Mouse (Mus musculus) gastrocnemius, postnatal 36 days (tissue): Measurements from ENCODE around the gene Pgghg. TPM values are rescaled to one million over a fixed set of nuclear protein-coding genes. Genes with fewer than 3 reads are reported as not detected.
A peak's percentile ranks its signal among the peaks of the same experiment; 100 is the strongest.

ENCODE experiments used
- DNase-seq, 2 experiments: peaks; one replicate each; pipeline ENCODE4 v3.0.0; 2022
- intact Hi-C: fragments of 180-260 bp; cut with DNase I; formaldehyde crosslinking; loops from one replicate; pipeline ENCODE4 v1.15.1; 2025
- long read RNA-seq, 2 experiments: library from polyadenylated mRNA; stranded (forward); transcript quantifications; one replicate each; pipeline ENCODE4 v2.0.0; 2021
- total RNA-seq, 2 experiments: library from RNA; stranded (reverse); gene quantifications; 2 replicates each; pipeline ENCODE4 v1.2.3; 2021

Gene Pgghg
- 1 to 10 TPM; 3.6 to 4.6 TPM for total RNA-seq
- long read RNA-seq, experiment 1, partial matches to known transcripts: 1 of 7 reads
- long read RNA-seq, experiment 1, other reads (novel, unspliced or antisense): 6 of 7 reads
- long read RNA-seq, experiment 2, partial matches to known transcripts: 0 of 7 reads
- long read RNA-seq, experiment 2, other reads (novel, unspliced or antisense): 7 of 7 reads

DNA sequence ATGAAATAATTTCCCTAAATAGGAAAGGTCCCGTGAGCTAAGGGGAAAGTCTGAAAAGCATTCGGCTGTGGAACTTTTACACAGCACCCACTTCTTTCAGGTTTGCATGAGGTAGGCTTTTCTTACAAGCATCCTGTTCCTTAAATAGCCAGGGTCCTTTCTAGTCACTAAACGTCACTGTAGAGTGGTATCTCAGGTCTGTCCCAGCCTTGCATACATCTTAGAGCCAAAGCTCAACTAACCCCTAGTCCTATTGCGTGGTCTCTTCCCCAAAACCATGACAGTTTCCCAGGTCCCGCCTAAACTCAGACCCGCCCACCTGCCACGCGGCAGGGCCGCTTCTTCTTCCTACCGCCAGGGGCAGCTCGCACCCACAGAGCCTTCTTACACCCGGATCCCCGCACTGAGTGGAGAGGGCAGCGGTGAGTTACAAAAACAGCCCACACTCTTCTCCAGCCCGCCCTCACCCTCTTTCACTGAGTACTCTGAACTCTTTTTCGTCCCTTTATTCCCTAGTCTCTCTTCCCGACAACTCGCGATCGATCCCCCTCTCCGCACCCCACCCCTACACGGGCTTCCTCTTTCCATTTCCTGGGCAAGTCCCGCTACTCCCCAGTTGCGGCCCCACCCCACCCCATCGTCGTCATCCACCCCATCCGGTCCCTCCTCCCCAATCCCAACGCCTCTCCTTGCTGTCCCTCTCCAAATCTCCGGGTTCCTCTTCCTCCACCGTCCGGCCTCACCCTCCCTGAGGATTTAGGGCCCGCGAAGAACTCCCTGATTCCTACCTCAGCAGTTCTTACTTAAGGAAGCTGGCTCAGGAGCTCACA is at the start of gene Pgghg:
Pgghg (plus strand) TSS at position 170 of the 830 bp plus-strand sequence.
- peak; percentile 80 to 89 for DNase-seq
- intact Hi-C loops: no loop called here

DNA sequence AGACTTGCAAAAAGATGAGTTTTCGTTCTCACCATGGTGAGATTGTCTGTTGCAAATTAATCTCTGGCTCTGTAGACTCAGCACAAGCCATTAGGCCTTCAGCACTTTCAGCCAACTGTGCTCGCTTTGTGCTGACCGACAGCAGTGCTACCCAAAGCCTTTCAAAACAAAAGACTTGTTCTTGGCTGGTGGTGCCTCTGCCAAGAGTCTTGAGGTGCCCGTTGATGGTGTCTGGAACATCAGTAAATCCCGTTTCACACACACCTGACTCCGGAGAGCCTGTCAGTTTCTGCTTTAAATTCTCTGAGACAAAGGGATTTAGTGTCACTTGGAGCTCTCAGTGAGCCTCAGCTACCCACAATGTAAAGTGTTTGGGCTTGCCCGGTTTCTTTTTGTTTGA is 47.2 kb upstream of the Pgghg start:
- no peak for DNase-seq
- intact Hi-C loops: no loop called here

DNA sequence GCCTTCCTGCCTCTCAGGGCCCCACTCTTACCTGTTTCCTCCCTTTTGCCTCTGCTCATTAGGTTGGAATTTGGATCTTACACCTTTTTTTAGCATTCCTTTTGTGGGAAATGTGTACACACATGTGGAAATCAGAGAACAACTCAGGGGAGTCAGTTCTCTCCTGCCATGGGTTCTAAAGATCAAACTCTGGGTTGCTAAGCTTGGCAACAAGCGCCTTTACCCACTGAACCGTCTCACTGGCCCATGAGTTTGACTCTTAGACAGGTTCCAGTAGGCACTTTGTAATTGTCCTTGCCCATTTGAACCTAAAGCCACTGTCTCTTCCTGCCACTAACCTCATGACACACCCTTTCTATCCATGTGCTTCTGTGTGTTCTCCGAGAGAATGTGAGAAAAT is 46.6 kb upstream of the Pgghg start:
- intact Hi-C loops: no loop called here
- DNase-seq: no peak

DNA sequence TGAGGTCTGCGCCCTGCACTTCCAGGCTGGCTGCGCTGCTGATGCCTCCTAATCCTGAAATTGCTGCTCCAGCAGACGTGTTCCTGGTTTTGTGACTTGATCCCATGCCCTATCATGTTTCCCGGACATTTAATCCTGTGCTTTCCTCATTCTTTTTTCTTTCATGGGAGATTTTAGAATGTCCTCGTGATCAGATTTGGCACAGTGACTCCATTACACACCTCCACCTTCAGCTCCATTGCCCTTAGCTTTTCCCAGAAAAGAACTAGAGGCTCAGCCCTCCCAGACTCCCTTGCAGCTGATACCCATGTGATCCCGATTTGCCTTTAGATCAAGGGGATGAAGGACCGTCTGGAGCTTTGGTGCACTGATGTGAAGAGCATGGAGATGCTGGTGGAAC is 43.3 kb upstream of the Pgghg start:
- intact Hi-C loops: no loop called here
- no peak for DNase-seq

DNA sequence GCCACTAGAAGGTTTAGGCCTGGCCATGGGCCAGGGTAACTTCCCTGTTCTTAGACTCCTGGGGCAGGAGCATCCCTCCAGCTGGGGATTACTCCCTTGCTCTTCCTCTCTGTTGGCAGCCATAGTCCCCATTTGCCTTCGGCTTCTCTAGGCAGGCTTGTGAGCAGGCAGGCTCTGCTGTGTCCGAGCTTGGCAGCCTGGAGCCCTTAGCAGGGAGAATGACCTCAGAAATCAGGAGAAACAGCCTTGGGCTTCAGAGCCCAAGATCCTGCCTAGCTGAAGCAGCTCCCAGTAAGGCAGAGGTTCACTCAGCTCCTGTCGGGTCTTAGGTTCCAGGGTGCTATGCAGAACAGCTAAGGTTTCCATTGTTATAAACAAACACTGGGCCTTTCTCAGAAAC is 42.1 kb upstream of the Pgghg start:
- intact Hi-C loops: no loop called here
- no peak for DNase-seq

DNA sequence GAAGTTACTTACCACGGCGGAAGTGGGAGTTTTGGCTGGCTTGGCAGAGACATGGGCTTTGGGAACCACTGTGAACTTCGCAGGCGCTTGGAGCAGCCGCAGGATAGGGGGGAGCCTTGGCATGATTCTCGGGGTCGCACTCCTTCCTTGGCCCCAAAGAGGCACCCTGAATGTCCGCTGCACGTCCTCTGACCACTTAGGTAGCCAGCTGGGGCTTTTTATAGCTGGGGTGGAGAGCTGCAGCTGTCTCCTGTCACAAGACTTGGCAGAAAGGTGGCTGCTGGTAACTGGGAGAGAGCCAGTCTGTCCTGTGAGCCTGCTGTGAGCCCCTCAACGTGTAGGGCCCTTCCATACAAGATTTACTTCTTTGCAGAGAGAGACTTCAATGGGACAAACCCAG is 41.0 kb upstream of the Pgghg start, which contains the start of gene Cox8b:
Cox8b (minus strand) TSS at position 227 of the 400 bp plus-strand sequence.
- intact Hi-C loops: no loop called here
- DNase-seq: peak; percentile 43 to 63

DNA sequence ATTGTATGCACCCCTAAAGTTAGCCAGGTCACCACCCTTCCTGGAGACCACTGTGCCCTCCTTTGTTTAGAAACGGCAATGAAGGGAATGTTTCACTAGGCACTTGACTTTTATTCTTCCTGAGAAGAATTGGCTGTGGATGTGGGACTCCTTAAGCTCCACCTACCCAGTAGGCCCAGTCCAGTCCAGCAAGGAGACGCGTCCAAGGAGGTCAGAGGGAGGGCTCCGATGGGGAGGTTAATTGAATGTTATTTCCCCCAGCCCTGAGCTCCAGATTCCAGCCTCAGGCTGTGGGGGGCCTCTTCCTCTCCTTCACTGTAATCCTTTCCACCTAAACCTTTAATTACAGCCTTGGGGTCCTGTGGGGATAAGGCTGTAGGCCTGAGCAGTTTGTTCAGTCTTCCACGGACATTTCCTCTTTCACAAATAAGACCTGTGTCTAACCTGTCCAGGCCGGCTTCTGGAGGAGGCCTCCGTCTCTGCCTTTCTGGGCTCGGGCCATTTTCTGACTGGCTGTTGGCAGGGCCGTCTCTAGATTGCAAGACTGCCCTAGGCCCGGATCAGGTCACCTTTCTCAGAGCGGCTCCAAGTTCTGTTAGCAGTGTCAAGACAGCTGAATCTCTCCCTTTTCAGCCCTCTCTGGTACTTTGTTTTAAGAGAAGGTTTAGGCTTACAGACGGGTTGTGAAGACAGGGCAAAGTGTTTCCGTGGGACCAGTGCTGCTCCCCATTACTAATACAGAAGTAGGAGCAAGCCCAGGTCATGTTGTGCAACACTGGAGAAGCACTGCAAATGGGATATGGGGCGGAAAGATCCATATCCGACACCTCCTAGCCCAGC is 38.9 kb upstream of the Pgghg start:
- DNase-seq: peak; percentile 50 to 63

DNA sequence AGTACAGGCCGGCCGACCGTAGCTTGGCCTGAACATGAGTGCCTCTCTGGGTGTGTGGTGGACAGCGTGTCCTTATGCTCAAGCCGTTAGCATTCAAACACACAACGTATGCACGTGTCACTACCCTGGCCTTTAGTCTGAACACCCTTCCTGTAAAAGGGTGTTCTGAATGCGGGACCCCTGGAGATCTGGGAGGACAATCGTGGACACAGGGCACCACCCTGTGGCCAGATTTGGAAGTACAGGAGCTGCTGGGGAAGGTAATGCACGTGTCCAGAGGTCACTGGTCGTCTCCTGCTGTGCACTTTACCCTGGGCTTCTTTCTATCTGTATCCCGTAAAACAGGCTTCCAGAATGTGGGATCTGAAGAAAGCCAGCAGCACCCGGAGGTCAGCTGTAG is 38.0 kb upstream of the Pgghg start:
- DNase-seq: peak; percentile 69 to 79
- intact Hi-C loops: loop anchor here (1.0 to 2.0 kb wide), 2 partner anchors 48 to 58 kb away; partner anchors contain the start of gene Scgb1c1

More for the DNA sequence above, 38.9 kb upstream of the Pgghg start:
- intact Hi-C loops: loop anchor here (2.0 kb wide), 1 partner anchor 47 kb away; no protein-coding TSS in a partner anchor

DNA sequence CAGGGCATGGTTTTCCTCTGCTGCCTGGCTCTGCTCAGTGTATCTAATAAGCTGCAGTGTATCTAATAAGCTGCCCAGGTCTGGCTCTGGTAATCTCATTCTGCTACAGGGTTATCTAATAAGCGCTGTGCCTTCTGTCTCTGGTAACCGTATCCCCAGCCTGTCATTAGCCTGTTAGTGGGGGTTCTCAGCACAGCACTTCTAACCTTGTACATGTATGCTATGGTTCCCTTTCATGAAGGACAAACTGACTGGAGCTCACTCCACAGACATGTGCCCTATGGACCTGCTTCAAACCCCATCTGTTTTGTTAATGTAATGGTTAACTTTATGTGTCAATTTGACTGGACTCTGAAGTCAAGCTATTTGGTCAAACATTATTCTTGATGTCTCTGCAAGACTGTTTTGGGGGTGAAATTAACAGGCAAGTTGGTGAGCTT is 35.5 kb upstream of the Pgghg start:
- intact Hi-C loops: loop anchor here (5.0 kb wide), 2 partner anchors 102 to 162 kb away; no protein-coding TSS in a partner anchor
- no peak for DNase-seq

DNA sequence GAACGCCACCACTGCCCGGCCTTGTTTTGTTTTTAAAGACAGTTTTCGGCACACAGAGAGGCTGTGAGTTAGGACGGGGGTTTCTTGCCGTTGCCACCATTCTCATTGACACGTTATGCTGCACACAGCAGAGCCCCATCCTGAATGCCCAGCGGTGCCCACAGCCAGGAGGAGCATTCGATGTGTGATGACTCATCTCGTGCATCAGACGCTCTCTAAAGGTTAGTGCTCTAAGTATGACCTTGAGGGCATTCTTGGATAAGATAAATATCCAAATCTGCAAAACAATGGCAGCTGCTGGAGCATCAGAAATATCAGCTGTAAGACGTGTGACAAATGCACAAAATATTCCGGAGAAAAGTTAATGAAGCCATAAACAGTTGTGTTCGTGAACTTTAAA is 34.1 kb upstream of the Pgghg start:
- intact Hi-C loops: loop anchor here (5.0 kb wide), 2 partner anchors 100 to 160 kb away; no protein-coding TSS in a partner anchor
- no peak for DNase-seq

DNA sequence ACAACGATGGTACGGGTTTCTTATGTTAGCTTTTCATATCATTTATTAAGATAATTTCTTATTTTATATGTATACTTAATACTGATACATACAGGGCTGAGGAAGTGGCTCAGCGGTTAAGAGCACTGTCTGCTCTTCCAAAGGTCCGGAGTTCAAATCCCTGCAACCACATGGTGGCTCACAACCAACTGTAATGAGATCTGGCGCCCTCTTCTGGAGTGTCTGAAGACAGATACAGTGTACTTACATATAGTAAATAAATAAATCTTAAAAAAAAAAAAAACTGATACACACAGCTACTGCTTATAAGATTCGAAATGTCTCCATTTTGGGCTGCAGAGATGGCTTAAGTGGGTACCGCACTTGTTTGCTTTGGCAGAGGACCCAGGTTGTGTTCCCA is 33.5 kb upstream of the Pgghg start:
- intact Hi-C loops: loop anchor here (2.0 to 5.0 kb wide), 3 partner anchors 100 to 160 kb away; no protein-coding TSS in a partner anchor
- no peak for DNase-seq

DNA sequence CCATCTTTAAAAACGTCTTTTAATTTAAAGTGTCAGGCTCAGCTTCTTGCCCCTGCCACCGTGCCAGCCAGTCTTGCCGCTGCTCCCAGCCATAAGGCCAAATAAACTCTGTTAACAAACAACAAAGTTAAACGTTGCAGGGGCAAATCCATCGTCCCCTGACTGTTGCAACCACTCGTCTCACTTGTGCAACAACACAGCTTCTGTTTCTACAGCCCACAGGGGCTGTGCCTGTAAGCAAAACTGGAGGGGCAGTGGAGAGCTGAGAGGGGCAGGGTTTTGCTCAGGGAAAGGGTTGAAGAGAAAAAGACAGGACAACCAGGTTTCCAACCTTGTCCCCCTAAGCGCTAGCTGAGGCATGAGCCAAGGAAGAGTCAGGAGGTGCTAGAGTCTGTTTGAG is 33.0 kb upstream of the Pgghg start:
- no peak for DNase-seq
- intact Hi-C loops: loop anchor here (2.0 to 5.0 kb wide), 3 partner anchors 99 to 159 kb away; no protein-coding TSS in a partner anchor

DNA sequence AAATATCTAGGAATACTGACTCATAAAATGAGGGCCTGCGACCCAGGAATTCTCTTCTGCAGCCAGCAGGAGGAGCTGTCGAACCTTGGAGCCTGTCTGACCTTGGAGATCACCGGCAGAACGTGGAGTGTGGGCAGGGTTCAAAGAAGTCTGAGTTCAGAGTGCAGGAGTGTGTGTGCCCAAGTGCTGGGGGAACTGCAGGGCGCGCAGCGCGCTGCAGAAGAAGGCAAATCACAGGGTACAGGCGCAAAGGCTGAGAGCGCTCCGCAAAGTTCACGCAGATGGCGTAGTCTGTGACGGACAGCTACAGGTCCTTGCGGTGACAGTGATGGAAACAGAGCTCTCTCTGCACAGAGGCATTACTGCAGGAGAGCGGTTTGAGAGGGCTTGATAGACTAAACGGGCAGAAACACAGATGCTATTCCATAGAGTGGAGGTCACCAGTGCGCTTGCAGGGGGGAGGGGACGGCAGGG is 32.5 kb upstream of the Pgghg start:
- intact Hi-C loops: loop anchor here (2.0 to 5.0 kb wide), 3 partner anchors 99 to 159 kb away; no protein-coding TSS in a partner anchor

DNA sequence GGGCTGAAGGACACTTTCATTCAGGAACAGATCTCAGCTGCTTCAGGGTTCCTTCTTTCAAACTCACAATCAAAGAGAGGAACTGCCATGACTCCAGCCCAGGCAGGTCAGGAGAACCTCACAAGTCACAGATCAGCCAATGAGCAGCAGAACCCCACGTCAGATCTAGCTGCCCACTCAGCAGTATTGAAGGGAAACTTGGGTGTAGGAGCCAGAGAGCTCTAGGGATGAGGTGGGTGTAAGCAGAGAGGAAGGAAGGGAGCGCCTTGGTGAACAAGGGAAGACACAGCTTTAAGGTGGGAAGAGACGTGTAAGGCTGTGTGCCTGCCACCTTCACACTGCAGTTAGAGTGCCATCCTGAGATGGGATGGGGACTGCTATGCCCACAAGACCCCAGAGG is 28.9 kb upstream of the Pgghg start:
- DNase-seq: no peak
- intact Hi-C loops: no loop called here

More for the DNA sequence above, 32.5 kb upstream of the Pgghg start:
- peak; percentile 64 to 70 for DNase-seq

DNA sequence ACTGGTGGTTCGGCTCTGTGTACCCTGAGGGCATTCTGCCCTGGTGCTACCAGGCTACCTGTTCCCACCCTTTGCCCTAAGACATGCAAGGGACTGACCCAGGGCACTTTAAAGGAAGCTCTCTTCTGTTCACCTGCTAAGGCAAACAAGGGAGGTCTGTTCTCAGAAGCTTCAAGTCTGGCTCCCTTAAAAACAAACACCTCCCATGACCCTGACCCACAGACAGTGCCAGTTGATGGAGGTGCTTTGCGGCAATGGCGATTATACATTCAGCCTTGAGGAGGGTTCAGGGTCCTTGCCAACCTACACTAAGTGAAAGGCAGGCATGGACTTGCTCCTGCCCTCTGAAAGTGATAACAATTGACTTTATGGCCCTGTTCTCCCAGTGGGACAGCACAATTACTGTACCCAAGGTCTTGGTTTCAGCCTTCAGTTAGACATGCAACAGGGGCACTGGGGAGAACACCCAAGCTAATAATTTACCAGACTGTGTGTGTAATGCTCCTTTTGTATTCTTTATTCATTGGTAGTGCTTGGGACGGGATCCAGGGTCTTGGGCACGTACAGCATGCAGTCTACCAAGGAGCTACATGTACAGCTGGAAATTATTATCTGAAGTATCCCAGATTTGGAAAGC is 28.2 kb upstream of the Pgghg start:
- intact Hi-C loops: no loop called here
- DNase-seq: no peak

DNA sequence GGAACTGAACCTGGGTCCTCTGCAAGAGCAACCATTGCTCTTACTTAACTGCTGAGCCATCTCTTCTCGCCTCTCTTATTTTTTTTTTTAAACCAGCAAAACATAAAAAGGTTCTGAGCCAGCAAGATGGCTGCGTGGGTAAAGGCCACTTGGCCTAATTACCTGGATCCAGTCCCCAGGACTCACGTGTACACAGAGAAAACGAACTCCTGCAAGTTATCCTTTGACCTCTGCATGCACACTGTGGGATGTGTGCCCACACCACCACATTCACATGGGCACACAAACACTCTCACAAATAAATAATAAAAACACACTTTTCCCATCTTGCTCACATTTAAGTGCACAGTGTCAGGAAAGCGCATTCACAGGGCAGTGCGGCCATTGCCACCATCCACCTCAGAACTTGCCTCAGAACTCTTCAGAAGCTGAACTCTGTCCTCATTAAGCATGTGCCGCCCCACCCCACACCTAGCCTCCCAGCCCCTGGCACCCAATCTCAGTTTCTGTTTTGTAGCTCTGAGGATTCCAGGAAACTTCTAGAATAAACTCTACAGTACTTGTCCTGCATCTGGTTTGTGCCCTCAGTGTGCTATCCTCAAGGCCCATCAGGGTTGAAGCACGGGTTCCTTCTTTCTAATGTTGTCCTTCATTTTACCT is 27.0 kb upstream of the Pgghg start:
- no peak for DNase-seq

DNA sequence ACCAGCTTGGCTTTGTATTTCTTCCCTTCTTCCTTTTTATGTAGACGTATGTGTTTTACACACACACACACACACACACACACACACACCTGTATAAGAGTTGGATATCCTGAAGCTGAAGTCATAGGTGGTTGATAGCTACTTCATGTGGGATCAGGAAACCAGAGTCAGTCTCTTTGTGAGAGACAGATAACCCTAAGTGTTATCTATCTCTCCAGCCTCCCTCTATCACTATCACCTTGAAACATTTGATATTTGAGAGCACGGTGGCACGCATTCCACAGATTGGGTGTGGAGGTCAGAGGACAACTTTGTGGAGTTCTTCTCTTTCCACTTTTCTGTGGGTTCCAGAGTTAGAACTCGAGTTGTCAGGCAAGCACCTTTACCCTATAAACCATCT is 21.3 kb upstream of the Pgghg start:
- intact Hi-C loops: no loop called here

More for the DNA sequence above, 27.0 kb upstream of the Pgghg start:
- intact Hi-C loops: no loop called here

DNA sequence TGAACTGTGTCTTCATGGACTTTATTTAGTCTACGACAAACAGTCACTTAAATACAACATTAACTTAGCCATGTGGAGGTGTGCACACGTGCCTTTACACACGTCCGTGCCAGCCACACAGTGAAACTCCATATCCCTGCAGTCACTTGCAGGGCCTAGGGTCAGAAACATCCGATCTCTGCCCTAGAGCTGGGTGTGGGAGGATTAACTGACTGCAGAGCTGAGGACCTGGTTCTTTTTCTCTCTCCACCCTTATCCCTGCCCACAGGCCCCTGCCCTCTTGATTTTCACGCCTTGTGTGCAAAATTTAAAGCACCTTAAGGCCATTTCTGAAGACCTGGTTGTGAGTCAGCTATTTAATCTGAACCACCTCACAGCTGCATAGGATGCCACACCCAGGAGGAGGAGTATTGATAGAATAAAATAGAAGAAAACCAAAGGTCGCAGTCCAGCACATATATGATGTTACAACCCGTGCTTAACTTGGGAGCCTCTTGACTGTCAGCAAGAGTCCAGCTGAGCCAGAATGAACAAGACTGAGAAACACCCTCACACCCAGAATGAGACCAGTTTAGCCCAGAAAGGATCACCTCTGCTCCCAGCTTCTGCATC is 20.7 kb upstream of the Pgghg start, which contains the start of gene Nlrp6:
Nlrp6 (plus strand) TSS at position 485 of the 612 bp plus-strand sequence.
- intact Hi-C loops: no loop called here

More for the DNA sequence above, 21.3 kb upstream of the Pgghg start:
- DNase-seq: no peak

More for the DNA sequence above, 20.7 kb upstream of the Pgghg start, which contains the start of gene Nlrp6:
- DNase-seq: no peak
